Comparison of ENCODE assay signal across 18 mouse cellular contexts in the genomic region with DNA sequence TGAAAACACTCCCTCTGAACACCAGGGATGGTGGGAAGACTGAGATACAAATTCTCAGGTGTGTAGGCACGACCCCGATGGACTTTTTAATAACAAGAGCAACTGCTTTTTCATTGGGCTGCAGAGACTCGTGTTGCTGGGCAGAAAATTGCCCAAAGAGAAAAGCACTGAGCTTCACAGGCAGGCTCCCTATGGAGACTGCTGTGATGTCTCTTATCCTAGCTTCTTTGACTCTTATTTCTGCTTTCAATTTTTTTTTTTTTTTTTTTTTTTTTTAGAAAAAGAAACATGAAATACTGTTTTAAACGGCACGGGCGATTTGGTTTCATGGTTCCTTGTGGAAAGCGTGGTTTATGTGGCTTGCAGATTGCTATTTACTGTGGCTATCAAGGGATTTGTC.
DNase-seq lines count a peak whose midpoint lies in the region; ATAC-seq and TF ChIP-seq lines count a peak whose summit lies in the region.
"Had no signal": no experiment of that assay in that cellular context is flagged by ENCODE, and none has a peak within 500 bp of the region (broad histone marks: within the 10 kb centered on the region; RNA-seq: fewer than 3 reads in every experiment).

No protein-coding gene starts in this region.

- H3K36me3 ChIP-seq in liver, embryonic 16.5 days (ENCODE audit: control insufficient read depth, insufficient read depth): no peaks in the 10 kb centered on the region
- H3K36me3 ChIP-seq in MEL (ENCODE audit: control insufficient read depth in 1 of 2, insufficient read depth in 2 of 2, low read length in 2 of 2): peaks cover 0 to 8% of the 10 kb centered on the region in 2 experiments; a peak in 2 of 4 replicates
- no peaks in the 10 kb centered on the region for H3K36me3 ChIP-seq in embryonic facial prominence, embryonic 14.5 days (ENCODE audit: control insufficient read depth, insufficient read depth, low read length)
- H3K36me3 ChIP-seq: liver, embryonic 12.5 days; stomach, embryonic 15.5 days had no signal

- TF ChIP-seq EP300 in MEL (IDR thresholded peaks at IDR 0.05; ENCODE audit: low read depth in 1 of 2, low read length in 2 of 2): no peak

- no peak overlapping the region for H3K27ac ChIP-seq in liver, embryonic 16.5 days (ENCODE audit: low read length)
- peak overlapping the region; percentile 51 for H3K27ac ChIP-seq in MEL (ENCODE audit: control insufficient read depth, low read depth, low read length)
- no peak overlapping the region for H3K27ac ChIP-seq in embryonic facial prominence, embryonic 14.5 days (replicated peaks; ENCODE audit: low read depth, low read length)
- H3K27ac ChIP-seq: liver, embryonic 12.5 days; stomach, embryonic 15.5 days had no signal

- H3K4me2 ChIP-seq in liver, embryonic 16.5 days (ENCODE audit: low read depth, low read length): 0 out of 2 replicates have a peak overlapping the region, but pooled peaks have one; percentile 1
- peak overlapping the region; percentile 8; the same call in 1 of the 2 replicates for H3K4me2 ChIP-seq in embryonic facial prominence, embryonic 14.5 days (ENCODE audit: low read depth, low read length)
- H3K4me2 ChIP-seq: stomach, embryonic 15.5 days had no signal

- no peaks in the 10 kb centered on the region for H3K4me1 ChIP-seq in liver, embryonic 16.5 days (ENCODE audit: control insufficient read depth, low read depth, low read length)
- H3K4me1 ChIP-seq in MEL (ENCODE audit: control insufficient read depth in 1 of 2, insufficient read depth in 2 of 2, low read length in 2 of 2): peaks cover 0 to 6% of the 10 kb centered on the region in 2 experiments; a peak in 2 of 4 replicates
- H3K4me1 ChIP-seq in embryonic facial prominence, embryonic 14.5 days (ENCODE audit: control insufficient read depth, insufficient read depth, low read length): no peaks in the 10 kb centered on the region
- H3K4me1 ChIP-seq: liver, embryonic 12.5 days; stomach, embryonic 15.5 days had no signal

- ATAC-seq in liver, embryonic 16.5 days (ENCODE audit: low read depth): no peak
- ATAC-seq in embryonic facial prominence, embryonic 14.5 days (ENCODE audit: low read depth): no peak; the same call in 1 of the 2 replicates
- peak; percentile 47; the same call in 1 of the 2 replicates for ATAC-seq in megakaryocyte progenitor cell, adult 5-6 weeks (replicated peaks; ENCODE audit: poor library complexity)
- ATAC-seq: CD4-positive, CD25-positive, alpha-beta regulatory T cell, adult 4 months had no signal

- TF ChIP-seq RAD21 in MEL (IDR thresholded peaks at IDR 0.05; ENCODE audit: low read depth, low read length): no peak

- no peak for TF ChIP-seq CTCF in MEL (IDR thresholded peaks at IDR 0.05 in 2 of 3, conservative IDR thresholded peaks at IDR 0.05 in 1 of 3; ENCODE audit: control insufficient read depth in 1 of 3, insufficient read depth in 1 of 3, low read depth in 2 of 3, low read length in 3 of 3, poor library complexity in 1 of 3, severe bottlenecking in 1 of 3)

- WGBS in liver, embryonic 16.5 days (ENCODE audit: insufficient replicate concordance): 31% methylated on average over 7 of the region's 7 CpGs
- WGBS in embryonic facial prominence, embryonic 14.5 days: 39% methylated on average over 7 of the region's 7 CpGs

- no peaks in the 10 kb centered on the region for H3K27me3 ChIP-seq in liver, embryonic 16.5 days (ENCODE audit: control insufficient read depth, insufficient read depth, low read depth, low read length)
- no peaks in the 10 kb centered on the region for H3K27me3 ChIP-seq in MEL (ENCODE audit: control insufficient read depth in 1 of 2, insufficient read depth in 2 of 2, low read length in 2 of 2)
- no peaks in the 10 kb centered on the region for H3K27me3 ChIP-seq in embryonic facial prominence, embryonic 14.5 days (replicated peaks; ENCODE audit: control insufficient read depth, insufficient read depth, low read length)
- H3K27me3 ChIP-seq: liver, embryonic 12.5 days; stomach, embryonic 15.5 days had no signal

- no peak overlapping the region for H3K9ac ChIP-seq in liver, embryonic 16.5 days (ENCODE audit: low read depth, low read length)
- 0 out of 2 replicates have a peak overlapping the region, but pooled peaks have one; percentile 20 for H3K9ac ChIP-seq in MEL (ENCODE audit: control insufficient read depth, low read depth, low read length, poor library complexity, severe bottlenecking)
- no peak overlapping the region for H3K9ac ChIP-seq in embryonic facial prominence, embryonic 14.5 days (ENCODE audit: low read depth, low read length)
- H3K9ac ChIP-seq: liver, embryonic 12.5 days; stomach, embryonic 15.5 days had no signal

- DNase-seq in liver: no peak
- no peak for DNase-seq in MEL (ENCODE audit: low read depth, low spot score)
- DNase-seq in embryonic facial prominence, embryonic 14.5 days (ENCODE audit: low spot score): no peak
- no peak for DNase-seq in right cerebral cortex, postnatal 36 days (ENCODE audit: low spot score in 2 of 2)
- no peak for DNase-seq in thymus, postnatal 10 days (ENCODE audit: low spot score in 2 of 2)
- DNase-seq: adrenal gland, adult 2 months; cerebellum, postnatal 10 days; gastrocnemius, postnatal 10 days; heart, adult 18-20 months; kidney, adult 2 months; kidney, postnatal 14 days; layer of hippocampus, adult 9-11 months; spleen, adult 18-20 months had no signal

- H3K4me3 ChIP-seq in liver, embryonic 16.5 days (ENCODE audit: low read depth, low read length): no peak overlapping the region
- H3K4me3 ChIP-seq in MEL (ENCODE audit: control insufficient read depth in 1 of 2, insufficient read depth in 1 of 2, low read depth in 2 of 2, low read length in 2 of 2): peak overlapping the region; percentile 2 to 30; a peak in 2 of 4 replicates
- H3K4me3 ChIP-seq in embryonic facial prominence, embryonic 14.5 days (ENCODE audit: low read depth, low read length): no peak overlapping the region
- H3K4me3 ChIP-seq: liver, embryonic 12.5 days; stomach, embryonic 15.5 days had no signal

- H3K9me3 ChIP-seq in liver, embryonic 16.5 days (replicated peaks; ENCODE audit: control insufficient read depth, low read length): no peaks in the 10 kb centered on the region
- H3K9me3 ChIP-seq in MEL (replicated peaks; ENCODE audit: insufficient read depth, low read length): no peaks in the 10 kb centered on the region
- H3K9me3 ChIP-seq in embryonic facial prominence, embryonic 14.5 days (ENCODE audit: control insufficient read depth, low read length): no peaks in the 10 kb centered on the region
- H3K9me3 ChIP-seq: liver, embryonic 12.5 days; stomach, embryonic 15.5 days had no signal

- no peak for TF ChIP-seq POLR2A in MEL (IDR thresholded peaks at IDR 0.05; ENCODE audit: control insufficient read depth in 1 of 2, insufficient read depth in 1 of 2, low read depth in 1 of 2, low read length in 2 of 2, poor library complexity in 1 of 2)

- no peaks in the 10 kb centered on the region for H3K79me2 ChIP-seq in MEL (ENCODE audit: control insufficient read depth, insufficient read depth, low read length, poor library complexity)

TF ChIP-seq in MEL, 35 proteins besides CTCF, POLR2A, EP300 and RAD21:
- TF ChIP-seq USF2 (IDR thresholded peaks at IDR 0.05; ENCODE audit: borderline replicate concordance in 1 of 2, insufficient read depth in 1 of 2, low read depth in 1 of 2, low read length in 2 of 2): no peak
- TF ChIP-seq TBP (IDR thresholded peaks at IDR 0.05; ENCODE audit: low read depth, low read length): no peak
- peak; percentile 89 for TF ChIP-seq ZNF384 (IDR thresholded peaks at IDR 0.05; ENCODE audit: low read depth, low read length)
- TF ChIP-seq MYB (IDR thresholded peaks at IDR 0.05; ENCODE audit: low read depth, low read length): no peak
- TF ChIP-seq KAT2A (conservative IDR thresholded peaks at IDR 0.05; ENCODE audit: low read depth, low read length): no peak
- TF ChIP-seq HCFC1 (IDR thresholded peaks at IDR 0.05; ENCODE audit: low read depth, low read length): no peak
- no peak for TF ChIP-seq GATA1 (IDR thresholded peaks at IDR 0.05; ENCODE audit: low read depth, low read length)
- TF ChIP-seq MAZ (IDR thresholded peaks at IDR 0.05; ENCODE audit: low read depth, low read length): no peak
TF ChIP-seq in MEL: peak in this region for 1.

Comparison
In these comparisons a context has a peak if more than half of its experiments do, and no peak if none do; other contexts are left out.
1. H3K4me3 ChIP-seq: peak in MEL (2 of 2); none in liver, embryonic 16.5 days (single experiment) and embryonic facial prominence, embryonic 14.5 days (single experiment).